Mouse (Mus musculus) olfactory bulb, adult 2 months (tissue): ENCODE results near the gene Clybl.

ENCODE experiments used
- CTCF ChIP-seq: fragments of 200-500 bp; IDR thresholded peaks from 2 replicates; pipeline ENCODE4 v1.5.1; 2012; ENCODE audit warnings: low read depth, mild to moderate bottlenecking, low read length, moderate library complexity; ENCODE audit not compliant: insufficient read depth
- POLR2A ChIP-seq: fragments of 200-500 bp; IDR thresholded peaks from 2 replicates; pipeline ENCODE4 v1.6.1; 2012; ENCODE audit warnings: mild to moderate bottlenecking, low read depth, low read length, moderate library complexity; ENCODE audit not compliant: insufficient read depth

GRCm38 (mm10) chr14:122404596-122405154 lies 223.2 kb downstream of the Clybl start:
- TF ChIP-seq CTCF (no peak), POLR2A (no peak)
